Mouse (Mus musculus) cerebellum, adult 11-12 months (tissue): ENCODE measurements around the gene Fgf10.

Experiments used
- DNase-seq: peaks from one replicate; pipeline ENCODE4 v3.0.0; 2022

The Fgf10 gene

GRCm38 (mm10) chr13:118718396-118718795 is 48.8 kb downstream of the Fgf10 start:
- no peak for DNase-seq

GRCm38 (mm10) chr13:118721668-118722067 is 52.1 kb downstream of the Fgf10 start:
- DNase-seq: no peak

GRCm38 (mm10) chr13:118731850-118732552 is 62.4 kb downstream of the Fgf10 start:
- DNase-seq: no peak

GRCm38 (mm10) chr13:118739854-118740411 is 70.3 kb downstream of the Fgf10 start:
- DNase-seq: no peak

DNA sequence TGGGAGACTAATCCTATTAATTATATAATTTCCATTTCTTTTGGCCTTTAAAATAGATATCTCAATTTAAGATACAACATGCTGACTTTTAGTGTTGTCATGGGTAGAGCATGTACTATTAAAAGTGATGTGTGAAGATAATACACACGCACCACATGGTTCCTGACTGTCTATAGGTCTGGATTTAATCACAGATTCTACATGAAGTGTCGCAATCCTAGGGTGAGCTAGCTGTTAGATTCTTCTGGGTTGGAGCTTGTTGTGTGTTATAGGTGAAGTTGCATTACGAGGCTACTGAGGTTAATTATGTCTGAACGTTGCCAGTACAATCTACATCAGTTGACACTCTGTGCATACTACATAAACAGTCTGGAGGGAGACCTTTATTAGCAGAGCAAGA is 73.2 kb downstream of the Fgf10 start:
- DNase-seq: no peak

DNA sequence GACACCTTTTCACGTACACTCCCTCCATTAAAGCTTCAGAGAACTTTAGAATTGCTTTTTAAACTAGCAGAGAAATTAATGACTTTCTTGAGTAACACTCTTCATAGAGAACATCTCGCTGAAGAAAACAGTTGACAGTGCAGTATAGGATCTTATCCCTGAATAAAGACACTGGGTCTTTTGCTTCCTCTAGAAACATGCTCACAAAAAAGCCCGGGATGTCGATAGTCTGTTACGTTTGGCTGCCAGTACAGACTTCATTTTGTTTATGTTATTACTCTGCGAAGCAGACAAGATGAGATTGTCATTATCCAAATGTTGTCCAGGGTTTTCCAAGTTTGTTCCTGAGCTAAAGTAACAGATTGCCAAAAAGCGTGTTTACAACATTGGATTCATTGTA is 75.2 kb downstream of the Fgf10 start:
- DNase-seq: no peak

- no peak for DNase-seq
Observed at GRCm38 (mm10) chr13:118746427-118746826, 76.8 kb downstream of the Fgf10 start.

- DNase-seq: no peak
Observed at GRCm38 (mm10) chr13:118754024-118754423, 84.4 kb downstream of the Fgf10 start.

DNA sequence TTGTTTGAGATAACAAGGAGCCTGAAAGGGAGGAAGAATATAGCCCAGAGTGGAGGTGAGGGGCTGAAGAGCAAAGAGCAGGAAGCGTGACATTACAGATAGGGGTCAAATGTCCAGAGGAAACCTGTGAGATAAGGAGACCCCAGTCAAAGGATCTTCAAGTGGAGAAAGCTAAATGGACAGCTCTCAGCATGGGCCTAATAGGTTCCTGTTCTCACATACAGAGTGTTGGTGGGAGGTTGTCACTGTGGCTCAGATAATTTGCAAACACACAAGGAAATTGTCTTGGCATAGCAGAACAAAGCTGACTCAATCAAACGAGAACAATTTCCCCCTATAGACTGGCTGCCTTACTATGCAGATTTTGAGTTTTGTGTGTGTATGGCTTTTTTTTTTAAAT is 89.4 kb downstream of the Fgf10 start:
- no peak for DNase-seq

- no peak for DNase-seq
Observed at GRCm38 (mm10) chr13:118762982-118763381, 93.4 kb downstream of the Fgf10 start.

- no peak for DNase-seq
Observed at GRCm38 (mm10) chr13:118772188-118772587, 102.6 kb downstream of the Fgf10 start.

- DNase-seq: no peak
Observed at GRCm38 (mm10) chr13:118775148-118775547, 105.6 kb downstream of the Fgf10 start.

DNA sequence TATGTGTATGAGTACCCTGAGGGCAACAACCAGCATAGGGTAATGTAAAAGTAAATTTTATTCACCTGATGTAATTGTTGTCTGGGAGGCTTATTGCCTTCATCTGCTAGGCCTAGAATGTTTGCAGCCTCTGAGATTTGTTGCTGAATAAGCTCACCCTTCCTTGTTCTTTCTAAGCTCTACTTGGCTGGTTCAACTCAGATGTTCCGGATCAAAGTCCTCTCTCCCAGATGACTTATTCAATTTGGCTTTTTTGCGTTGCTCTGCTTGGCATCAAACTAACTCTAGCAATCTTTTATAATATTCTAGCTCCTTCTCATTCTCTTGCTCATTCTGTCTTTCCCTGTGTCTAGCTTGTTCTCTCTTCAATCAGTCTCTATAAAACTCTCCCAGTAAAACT is 109.6 kb downstream of the Fgf10 start:
- DNase-seq: no peak

DNA sequence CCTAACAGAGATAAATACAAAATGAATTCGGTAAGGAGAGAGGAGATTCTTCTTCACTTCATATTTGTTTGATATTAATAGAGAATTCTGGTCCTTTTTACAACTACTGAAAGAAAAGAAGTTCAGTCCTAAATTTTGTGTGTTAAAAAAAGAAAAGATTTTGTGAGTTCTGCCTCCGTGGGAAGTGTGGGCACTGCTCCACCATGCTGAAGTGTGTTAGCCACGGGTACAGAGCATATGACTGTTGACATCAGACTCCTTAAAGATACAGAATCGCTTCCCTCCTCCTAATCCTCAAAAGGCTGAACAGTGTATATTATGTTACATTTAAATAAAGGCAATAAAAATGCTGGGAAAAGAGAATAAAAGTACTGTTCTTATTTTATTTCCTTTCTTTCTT is 122.2 kb downstream of the Fgf10 start:
- DNase-seq: no peak

GRCm38 (mm10) chr13:118792198-118792597 is 122.6 kb downstream of the Fgf10 start:
- no peak for DNase-seq

DNA sequence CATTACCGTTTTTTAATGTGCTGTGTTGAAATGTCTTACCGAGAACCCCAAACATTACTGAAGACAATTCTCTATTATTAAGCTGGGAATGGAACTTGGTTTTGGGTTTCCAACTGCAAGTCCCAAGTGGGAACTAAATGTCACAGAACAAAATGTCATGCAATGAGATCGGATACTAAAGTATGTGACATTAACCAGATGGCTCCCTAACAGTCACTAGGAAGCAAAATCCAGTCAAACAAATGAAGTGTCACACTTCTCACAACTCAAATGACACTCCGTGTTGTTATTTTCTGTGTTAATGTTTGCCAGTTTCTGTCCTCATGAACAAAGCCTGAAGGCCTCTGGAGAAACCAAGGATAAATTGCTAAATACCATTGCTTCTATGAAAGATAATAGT is 130.6 kb downstream of the Fgf10 start:
- no peak for DNase-seq

GRCm38 (mm10) chr13:118806662-118807061 is 137.1 kb downstream of the Fgf10 start:
- no peak for DNase-seq

DNA sequence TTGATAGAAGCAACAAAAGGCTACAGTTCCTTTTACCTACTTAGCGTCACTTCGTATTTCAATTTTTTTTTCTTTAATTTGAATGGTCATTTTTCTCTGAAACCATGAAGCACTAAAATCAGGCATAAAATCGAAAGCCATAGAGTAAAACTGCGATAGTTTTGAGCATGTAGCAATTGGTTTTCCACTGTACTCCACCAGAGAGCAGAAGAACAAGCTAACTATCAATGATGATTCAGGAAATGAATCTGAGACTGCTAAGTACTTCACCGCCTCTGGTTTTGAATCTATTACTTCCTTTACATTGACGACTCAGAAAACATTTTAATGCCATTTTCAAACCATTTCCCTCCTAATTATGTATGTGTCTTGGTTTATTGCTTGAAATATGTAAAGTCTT is 150.2 kb downstream of the Fgf10 start:
- DNase-seq: no peak

DNA sequence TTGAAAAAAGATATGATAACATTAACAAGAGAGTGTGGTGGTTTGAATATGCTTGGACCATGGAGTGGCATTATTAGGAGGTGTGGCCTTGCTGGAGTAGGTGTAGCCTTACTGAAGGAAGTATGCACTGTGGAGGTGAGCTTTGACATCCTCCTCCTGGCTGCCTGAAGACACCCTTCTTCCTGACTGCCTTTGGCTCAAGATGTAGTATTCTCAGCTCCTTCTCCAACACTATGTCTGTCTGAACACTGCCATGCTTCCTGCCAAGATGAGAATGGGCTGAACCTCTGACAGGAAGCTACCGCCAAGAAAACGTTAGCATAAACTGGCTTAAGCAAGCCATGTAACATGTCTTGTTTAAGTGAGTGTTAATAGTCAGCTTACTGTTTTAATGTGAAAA is 153.5 kb downstream of the Fgf10 start:
- no peak for DNase-seq

DNA sequence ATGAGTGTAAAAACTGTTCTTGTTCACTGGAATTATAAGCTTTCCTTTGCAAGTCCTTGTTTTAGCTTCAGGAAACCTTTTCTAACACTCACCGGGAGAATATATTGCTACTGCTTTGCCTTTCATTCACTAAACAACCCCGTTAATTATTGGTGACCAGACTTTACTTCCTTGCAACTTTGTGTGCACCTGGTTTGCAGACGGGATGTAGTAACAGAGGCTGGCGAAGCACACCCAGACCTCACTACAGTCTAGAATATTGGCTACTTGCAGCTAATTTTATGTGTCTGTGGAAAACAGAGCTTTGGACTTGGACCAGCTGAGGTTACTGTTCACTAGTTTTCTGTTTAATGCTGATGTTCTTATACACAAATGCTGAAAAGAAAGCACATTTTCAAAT is 155.5 kb downstream of the Fgf10 start:
- no peak for DNase-seq

DNA sequence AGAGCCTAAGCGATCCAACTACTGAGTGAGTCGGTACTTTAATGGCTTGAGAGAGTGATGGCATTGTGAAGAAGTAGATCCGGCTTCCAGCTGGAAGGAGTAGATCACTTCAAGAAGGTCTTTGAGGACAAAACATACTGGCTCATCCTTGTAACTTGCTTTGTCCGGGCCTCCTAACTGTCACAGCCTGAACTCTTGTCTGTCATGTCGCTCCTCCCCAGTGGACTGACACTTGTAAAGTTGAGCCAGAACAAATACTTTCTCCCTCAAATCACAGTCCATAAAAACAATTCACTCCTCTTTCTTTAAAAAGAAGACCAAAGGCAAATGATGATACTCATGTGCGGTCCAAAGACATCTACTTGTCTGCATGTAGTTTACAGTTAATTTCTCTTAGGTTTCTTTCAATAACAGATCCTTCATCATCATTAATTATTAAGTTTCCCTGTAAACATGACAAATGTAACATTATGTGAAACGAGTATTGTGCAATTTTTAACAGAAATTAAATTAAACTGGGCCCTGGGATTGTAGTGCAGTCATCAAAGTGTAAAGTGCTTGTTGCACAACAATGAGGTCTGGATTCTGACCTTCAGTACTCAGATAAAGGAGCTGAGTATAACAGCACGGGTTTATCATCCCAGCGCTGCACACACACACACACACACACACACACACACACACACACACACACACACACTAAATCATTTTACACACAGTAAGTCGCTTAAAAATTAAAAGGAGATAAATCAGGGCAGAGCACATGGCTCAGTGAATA is 159.2 kb downstream of the Fgf10 start:
- DNase-seq: no peak

DNA sequence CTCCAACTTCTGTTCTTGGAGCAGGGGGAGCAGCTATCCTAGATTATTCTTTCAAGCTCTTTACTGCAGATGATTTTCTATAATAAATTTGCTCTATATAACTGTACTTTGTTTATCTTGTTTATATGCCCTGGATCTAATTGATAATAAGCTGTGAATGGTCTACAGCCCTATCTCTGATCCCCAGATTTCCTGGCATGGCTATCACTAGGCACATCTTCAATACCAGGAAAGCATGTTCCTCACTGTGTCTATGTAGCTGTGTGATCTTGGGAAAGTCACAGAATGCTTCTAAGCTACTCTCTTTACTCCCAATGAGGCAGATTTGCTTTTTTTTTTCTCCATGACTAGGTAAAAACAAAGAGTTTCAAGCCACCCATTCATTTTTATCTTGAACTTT is 164.4 kb downstream of the Fgf10 start:
- no peak for DNase-seq

DNA sequence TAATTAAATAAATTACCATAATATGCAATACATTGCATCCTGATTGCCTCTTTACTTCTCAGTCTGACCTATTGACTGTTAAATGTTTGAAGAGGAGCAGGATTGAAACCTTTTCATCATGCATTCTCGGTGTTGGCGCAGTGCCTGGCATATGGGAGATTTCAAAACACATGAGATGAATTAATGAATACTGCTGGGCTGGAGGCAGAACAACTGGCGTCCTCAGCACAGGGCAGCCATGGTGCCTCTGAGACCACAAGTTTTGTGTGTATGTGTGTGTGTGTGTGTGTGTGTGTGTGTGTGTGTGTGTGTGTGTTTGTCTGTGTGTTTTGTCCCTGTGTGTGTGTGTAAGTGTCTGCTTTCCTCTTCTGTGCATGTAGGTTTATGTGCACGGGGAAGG is 165.5 kb downstream of the Fgf10 start:
- no peak for DNase-seq
